Mouse (Mus musculus) heart, postnatal 0 days (tissue): ENCODE results near the gene Aoc3.

Source experiments
- CTCF ChIP-seq: IDR thresholded peaks from 2 replicates; pipeline ENCODE4 v1.5.1; 2016; ENCODE audit warnings: antibody characterized with exemption, control low read depth, low read depth
- EP300 ChIP-seq: IDR thresholded peaks from 2 replicates; pipeline ENCODE4 v1.6.1; 2016; ENCODE audit warnings: antibody characterized with exemption, low read depth

- no peak for TF ChIP-seq CTCF
- no peak for TF ChIP-seq EP300
These were observed 39.2 kb upstream of the Aoc3 start for GRCm38 (mm10) chr11:101291231-101291630.
